Mouse (Mus musculus): ENCODE measurements around the gene Rxrg.

Rxrg gene

DNA sequence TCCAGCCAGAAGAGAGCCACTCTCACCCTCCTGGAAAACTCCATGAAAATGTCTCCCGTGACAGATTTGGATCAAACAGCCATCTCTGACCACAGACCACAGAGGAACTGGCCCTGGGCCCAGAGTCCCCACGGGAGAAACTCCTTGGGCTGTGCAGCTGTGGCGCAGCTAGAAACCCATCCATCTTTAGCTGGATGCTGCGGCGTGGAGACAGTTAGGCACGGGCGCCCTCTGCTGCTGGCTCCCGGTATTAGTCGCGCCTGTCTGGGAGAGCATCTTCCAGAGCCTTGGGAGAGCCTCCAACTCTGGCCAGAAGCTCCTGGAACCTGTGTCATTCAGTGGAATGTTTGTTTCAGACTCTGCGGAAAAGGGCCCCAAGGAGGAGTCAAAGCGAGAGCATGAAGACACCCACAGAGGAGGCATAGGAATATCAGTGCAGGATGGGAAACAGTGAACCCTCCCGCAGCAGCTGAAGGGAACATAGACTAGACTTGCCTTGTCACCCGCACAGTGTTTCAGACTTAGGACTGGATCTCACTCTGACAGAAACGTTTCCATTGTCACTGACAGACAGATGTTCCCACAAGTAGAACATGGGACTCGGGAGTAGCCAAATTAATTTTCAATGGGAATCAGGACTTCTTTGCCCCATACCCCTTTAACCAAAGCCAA, 46.8 kb downstream of the Rxrg start:
- in situ Hi-C loops (cut with MboI, MseI): loop anchor here (25.0 kb wide), 1 partner anchor 433 kb away; no protein-coding TSS in a partner anchor

DNA sequence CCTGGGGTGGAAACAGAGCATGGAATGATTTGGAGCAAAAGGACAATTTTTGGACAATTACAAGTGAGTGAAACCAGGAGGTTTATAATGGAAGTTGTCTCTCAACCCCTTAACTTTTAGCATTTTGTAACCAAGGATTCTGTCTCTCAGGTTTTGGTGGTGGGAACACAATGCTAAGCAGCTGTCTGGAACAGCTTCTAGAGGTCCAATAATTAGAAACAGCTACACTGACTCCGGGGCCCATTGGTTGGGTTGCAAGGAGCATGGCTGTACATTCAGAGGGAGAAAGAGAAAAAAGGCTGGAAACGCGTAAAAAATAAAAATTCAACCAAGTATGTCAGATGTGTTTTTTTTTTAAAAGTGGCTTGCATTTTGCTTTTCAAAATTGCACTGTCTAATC, 50.5 kb downstream of the Rxrg start:
- in situ Hi-C loops (cut with MboI, MseI): loop anchor here (25.0 kb wide), 1 partner anchor 436 kb away; no protein-coding TSS in a partner anchor

DNA sequence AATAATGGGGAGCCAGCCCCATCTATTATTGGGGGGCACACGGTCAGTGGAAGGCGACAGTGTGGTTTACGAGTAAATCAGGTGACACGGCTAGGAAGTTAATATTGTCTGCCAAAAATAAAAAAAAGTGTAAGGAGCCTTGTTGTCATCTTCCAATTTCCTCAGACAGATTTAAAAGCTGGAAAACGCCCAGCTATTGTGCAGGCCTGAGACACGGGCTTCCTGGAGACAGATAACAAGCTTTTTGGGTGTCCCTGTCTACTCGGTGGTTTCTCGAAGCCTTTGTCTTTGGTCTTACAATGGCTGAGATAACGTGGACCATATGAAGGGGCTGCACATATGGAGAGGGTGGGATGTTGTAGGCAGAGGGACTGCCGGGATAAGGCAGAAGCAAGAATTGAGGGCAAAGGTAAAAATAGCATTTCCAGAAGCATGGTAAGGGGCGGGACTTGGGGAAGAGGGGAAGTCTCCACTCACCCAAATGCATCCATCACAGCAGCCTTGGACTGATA, 51.0 kb downstream of the Rxrg start:
- in situ Hi-C loops (cut with MboI, MseI): loop anchor here (25.0 kb wide), 1 partner anchor 437 kb away; no protein-coding TSS in a partner anchor

DNA sequence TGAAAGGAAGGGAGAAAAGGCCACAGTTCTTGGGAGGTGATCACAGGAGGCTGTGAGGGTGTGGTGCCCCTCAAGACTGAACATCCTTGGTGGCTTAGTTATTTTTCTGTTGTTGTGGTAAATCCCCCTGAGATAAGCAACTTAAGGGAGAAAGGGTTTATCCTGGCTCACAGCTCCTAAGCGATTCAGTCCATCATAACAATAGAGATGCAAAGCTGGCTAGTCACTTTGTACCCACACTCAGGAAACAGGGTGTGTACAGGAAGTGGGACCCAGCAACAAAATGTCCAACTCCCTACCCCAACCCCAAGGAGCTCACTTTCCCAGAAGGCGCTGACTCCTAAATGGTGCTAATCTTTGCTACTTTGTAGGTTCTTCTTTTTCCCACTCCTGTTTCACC, 54.2 kb downstream of the Rxrg start:
- in situ Hi-C loops (cut with MboI, MseI): no loop called here

DNA sequence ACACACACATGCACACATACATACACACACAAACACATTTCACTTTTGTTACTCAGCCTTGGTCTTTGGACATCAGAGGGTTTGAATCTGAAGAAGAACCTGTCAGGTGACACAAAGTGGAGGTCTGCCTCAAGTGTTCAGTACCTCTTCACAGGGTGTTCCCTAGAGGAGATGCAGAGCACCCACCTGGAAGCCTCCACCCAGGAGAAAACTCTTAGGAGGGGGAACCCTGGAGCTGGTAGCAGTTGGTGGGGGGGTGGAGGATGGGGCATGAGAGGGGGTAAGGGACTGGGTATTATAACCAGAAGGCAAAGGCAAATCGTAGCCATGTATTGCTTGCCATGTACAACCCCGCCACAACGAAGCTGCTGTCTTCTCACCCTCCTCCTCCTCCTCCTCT, 60.9 kb downstream of the Rxrg start:
- in situ Hi-C loops (cut with MboI, MseI): no loop called here

DNA sequence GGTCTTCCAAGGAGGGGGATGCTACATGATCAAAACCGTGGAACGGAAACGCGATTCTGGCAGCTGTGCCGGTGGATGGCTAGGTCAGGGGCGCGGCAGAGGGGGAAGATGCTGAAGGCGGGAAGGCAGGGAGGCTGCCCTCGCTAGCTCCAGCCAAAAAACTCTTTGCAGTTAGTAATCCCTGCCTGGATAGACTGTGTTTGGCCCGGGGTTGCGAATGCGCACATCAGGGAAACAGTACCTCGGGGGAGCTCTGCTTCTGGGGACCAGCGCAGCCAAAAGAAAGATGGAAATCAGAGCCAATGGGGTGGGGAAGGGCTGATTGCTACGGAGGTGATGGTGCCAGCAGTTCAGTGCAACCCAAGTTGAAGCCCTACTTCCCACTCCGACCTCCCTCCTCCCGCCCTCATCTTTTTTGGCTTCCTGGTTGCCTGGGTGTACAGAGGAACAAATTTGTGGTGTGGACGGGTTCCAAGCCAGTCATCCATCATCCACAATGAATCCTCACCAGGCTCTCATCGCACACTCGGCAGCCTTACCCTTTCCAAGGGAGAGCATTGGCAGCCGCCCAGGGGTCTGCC, 62.4 kb downstream of the Rxrg start:
- in situ Hi-C loops (cut with MboI, MseI): no loop called here

DNA sequence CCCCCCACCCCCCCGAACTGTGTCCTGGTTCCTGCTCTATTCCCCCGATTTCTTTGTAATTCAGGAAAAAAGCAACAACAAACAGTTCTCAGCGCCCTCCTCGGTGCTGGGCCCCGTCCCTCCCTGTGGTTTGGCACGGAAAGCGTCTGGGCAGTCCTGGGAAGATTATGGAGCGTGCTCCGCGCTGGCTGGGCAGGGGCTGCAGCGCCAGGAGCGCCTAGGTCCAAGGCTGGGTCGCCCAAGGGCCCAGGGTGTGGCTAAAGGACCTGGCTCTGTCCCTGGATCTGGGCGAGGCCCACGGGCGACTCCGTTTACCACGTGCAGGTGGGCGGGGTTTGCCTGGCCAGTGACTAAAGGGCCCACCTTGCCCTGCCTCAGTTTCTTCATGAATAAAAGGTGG, 62.9 kb downstream of the Rxrg start:
- in situ Hi-C loops (cut with MboI, MseI): no loop called here

DNA sequence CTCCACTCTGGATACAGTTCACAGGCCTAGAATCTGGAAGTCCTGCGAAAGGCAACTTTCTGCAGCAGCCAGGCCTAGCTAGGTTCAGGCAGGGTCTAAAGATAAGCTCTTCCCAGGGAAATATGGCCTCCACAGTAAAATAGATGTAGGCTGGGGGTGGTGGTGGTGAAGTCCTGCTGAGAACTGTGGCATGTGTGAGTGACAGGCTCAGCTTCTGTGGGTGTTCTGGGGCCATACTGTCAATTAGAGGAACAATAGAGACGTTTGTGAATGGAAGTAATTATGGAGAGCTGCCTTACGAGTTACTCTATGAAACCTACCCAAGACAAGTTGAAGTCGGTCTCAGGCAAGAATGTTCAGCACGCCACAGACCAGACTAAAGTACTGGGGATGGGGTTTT, 65.0 kb downstream of the Rxrg start:
- in situ Hi-C loops (cut with MboI, MseI): no loop called here

DNA sequence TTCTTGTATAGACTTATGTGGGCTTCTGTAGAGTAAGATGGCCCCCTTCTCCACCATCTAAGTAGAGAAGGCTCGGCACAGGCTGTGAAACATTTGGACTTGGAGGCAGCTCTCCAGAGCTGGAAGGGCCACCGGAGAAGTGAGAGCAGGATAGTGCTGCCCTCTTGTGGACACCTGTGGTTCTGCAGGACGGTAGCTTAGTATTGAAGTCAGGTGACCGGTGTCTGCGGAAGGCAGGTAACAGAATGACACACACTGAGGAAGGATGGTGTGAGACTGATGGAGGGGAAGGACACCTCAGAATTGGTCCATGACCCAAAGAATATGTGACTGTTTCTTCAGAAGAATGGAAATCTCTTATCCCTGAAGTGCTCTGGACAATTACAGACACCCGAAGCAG, 71.6 kb downstream of the Rxrg start:
- in situ Hi-C loops (cut with MboI, MseI): no loop called here

DNA sequence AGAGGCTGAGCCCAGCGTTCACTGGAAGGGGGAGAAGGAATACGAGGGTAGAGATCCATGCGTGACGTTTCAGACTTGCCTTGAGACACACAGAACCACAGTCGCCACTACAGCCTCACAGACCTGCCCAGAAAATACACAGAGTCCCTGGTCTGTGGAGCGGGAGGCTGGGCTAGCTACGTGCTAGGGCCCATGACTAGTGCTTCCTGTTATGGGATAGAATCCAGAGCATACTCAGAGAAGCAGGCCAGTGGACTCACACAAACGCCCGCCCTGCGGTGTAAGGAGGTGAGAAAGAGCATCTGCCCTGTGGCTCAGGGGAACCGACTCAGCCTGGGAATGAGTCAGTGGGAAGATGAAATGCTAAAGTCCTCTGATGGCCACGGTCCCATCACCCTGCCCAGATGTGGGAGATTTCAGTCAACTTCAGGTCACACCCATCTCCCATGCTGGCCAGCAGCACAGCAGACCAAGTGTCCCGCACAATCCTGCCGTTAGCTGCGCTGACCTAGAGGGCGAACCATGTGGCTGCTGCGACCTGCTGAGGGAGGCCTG, 74.3 kb downstream of the Rxrg start:
- in situ Hi-C loops (cut with MboI, MseI): no loop called here

DNA sequence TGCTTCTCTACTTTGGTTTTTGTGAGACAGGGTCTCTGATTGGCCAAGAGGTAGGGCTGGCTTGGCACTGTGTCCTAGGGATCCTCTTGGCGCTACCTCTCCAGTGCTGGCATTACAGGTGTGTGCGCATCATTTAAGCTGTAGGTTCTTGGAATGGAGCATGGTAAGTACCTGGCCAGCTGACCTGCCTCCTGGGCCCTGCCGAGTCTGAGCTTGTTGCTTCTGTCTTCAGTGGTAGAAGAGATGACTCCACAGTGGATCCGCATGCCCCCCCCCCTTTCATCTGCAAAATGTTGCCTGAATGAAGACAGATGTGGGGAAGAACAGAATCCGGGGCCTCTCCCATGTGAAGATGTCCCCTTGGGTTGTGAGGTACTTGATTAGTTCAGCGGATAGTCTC, 80.9 kb downstream of the Rxrg start:
- in situ Hi-C loops (cut with MboI, MseI): no loop called here

DNA sequence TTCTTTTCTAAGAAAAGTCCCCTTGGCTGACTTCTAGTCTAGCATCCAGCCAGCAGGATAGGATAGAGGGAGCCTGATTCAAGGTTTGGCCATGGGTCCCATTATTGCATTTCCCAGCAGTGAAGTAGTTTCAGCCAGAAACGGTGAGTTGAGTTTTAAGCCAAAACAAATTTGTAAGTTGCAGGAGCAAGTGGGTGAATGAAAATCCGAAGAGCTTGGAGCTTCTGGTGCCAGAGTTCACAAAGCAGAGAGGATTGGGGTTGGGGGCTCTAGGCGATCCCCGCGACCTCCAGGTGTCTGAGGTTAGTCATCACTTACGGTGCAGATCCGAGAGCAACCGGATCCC, 89.8 kb downstream of the Rxrg start:
- in situ Hi-C loops (cut with MboI, MseI): no loop called here

DNA sequence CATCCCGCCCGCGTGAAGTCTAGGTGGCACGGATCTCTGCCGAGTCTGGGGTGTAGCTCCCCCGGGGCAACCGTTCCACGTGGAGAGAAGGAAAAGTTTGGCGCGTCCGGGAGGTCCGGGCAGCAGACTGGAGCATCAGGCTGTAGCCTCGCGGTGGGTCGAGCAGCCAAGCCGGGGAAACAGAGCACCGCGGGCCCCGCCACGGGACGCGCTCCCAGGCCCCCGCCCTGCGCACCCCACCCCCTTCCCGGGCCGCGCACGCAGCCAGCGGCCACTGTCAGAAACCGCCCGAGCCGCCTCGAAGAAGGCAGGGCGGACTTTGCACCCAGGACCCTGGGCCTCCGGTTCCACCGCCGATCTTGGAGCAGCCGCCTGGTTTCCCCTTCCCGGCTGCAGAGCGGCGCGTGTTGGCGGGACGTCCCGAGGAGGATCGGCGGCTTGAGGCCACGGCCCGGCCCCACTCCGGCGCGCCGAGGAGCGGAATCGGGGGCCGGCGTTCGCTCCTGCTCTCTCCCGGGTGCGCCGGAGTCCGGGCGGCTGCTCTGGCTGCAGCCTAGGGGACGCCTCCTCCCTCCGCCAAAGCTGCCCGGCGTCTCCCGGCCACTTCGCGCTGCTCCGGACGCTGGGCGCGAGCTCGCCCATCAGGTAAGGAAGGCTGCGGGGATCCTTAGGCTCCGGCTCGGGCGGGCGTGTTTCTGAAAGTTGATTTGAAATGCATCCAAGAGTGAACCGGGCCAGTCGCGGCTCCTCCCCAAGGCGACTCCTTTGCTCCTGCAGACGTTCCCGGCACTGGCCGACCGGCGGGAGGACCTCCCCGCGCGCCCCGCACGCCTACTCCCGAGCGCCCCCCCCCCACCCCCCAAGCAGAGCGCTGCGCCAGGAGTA, 90.4 kb downstream of the Rxrg start:
- in situ Hi-C loops (cut with MboI, MseI): no loop called here

DNA sequence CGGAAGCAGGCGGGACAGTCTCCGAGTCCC, 90.9 kb downstream of the Rxrg start, which contains the start of gene Lmx1a:
TSS of gene Lmx1a (plus strand) at position 6 of the 30 bp plus-strand sequence.
- in situ Hi-C loops (cut with MboI, MseI): no loop called here
